Mouse (Mus musculus): ENCODE measurements around the gene Tspyl3. TPM values are rescaled to one million over a fixed set of nuclear protein-coding genes. Genes with fewer than 3 reads are reported as not detected.

Tspyl3 gene
- total RNA-seq, 2 experiments from 2014 or later, result 2.1 to 2.2 TPM

DNA sequence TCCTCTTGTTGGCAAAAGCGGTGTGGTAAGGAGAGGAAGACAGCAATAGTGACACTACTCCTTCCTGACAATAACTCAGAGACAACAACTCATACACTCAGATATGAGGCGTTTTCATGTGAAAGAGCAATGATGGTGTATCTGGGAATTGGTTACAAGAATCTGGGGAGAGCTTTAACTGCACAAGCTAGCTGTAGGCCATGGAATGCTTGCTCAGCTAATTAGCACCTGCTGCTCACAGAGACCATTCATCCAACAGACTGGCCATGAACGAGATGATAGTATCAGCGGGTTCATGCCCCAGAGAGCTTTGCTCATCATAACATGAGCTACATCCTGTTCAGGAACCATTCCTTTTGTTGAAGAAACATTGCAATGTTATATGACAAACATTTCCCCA, 12.0 kb upstream of the Tspyl3 start:
- intact Hi-C loops (cut with DNase I), result no loop called here
- no peak for DNase-seq

DNA sequence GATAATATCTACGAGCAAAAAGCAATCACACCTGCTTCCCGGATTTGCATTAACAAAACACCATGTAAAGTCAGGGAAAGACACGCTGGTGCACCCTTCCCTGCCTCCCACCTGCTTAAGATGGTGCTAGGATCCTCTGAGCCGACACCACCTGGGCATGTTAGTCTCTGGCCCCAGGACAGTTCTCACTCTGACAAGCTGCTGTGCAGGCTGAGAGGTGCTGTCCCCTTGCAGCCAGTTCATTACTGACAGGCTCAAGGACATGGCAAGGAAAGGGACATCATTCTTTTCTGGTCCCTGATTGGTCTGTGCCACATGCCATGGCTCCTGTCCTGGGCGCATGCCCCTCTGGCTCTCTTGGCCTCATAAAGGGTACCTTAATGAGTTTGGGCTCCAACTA, 3.3 kb upstream of the Tspyl3 start:
- peak in 1 of 2 experiments; percentile 24 for DNase-seq
- intact Hi-C loops (cut with DNase I), result no loop called here

DNA sequence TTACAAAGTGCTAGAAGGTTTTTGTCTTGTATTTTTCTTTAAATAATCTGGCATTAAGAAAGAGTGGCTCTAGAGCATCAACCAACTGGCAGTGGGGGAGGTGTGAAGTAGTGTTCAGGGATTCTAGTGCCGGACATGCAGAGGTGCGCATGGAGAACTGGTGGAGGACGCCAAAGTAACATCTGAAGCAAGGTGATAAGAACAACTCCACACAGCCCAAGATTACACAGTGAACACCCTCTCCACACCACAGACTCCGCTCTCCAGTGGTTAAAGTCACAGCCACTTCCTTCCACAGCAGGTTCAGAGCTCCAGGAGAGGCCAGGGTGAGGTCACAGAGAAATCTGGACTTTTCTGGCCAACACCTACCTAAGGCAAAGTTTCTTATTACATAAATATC, 2.7 kb upstream of the Tspyl3 start:
- intact Hi-C loops (cut with DNase I), result no loop called here
- DNase-seq, result no peak

DNA sequence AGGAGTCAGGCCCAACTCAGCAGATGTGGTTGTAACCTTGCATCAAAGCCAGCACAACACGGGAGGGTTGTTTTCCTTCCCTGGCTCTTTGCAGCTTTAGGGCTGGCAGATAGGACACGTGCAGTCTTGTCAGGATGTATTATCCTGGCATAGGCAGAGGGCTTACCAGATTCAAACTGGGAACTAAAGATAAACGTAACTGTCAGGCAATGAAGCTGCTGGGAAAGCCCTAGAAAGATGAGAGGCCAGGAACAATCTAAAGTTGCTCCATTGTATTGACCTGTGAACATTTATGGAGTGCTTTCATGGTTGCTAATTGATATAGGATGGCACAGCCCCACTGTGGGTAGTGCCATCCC, 333 bp upstream of the Tspyl3 start:
- intact Hi-C loops (cut with DNase I), result no loop called here
- DNase-seq, result no peak

DNA sequence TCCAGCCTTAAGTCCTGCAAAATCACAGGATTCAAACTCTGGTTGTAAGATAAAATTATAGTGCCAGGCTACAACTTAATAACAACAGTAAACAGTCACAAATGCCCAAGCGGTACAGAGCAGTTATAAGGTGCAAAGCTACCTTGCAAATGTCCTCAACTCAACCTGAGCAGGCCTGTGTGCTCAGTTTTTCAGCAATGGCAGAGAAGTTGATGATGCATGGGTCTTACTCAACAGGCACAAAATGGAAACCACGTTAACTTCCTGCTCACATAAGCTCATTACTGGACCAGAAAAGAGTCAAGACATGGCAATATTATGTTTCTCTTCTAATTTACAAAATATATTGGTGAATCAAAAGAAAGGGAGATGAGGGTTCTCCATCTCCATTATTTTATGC, 2.7 kb downstream of the Tspyl3 start:
- intact Hi-C loops (cut with DNase I), result no loop called here
- DNase-seq, result no peak

DNA sequence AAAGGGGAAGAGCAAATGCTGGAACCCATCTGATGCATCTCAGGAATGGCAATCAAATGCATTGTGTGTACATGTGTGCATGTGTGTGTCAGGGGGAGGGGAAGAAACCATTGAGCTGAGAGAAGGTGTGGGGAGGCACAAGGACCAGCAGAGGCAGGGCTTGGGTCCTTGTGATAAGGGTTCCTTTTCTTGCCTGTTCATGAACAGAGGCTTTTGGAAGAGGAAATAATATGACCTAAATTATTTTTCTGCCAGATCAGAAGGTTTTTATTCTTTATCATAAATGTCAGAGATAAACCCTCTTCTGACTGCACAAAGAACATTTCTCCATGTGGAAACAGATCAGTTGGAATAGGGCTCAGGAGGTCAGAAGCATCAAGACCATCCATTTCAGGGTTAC, 3.1 kb downstream of the Tspyl3 start:
- intact Hi-C loops (cut with DNase I), result no loop called here
- no peak for DNase-seq

DNA sequence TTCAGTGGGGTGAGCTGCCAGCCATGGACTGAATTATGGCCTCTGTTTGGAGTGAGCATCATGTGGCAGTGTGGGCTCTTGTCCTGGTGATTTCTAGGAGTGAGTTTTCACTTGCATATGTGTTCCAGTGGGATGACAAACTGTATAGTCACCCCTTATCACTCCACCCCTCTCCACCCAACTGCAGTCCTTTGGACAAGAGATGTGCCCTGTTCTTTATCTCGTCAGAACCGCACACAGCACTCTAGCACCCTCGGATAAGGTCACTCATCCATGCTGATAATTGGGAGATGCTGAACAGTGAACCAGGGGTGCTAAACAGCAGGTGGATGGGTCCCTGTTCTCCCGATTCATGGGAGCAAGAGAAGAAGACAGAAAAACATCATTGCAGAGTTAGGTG, 3.6 kb downstream of the Tspyl3 start:
- no peak for DNase-seq
- intact Hi-C loops (cut with DNase I), result no loop called here

DNA sequence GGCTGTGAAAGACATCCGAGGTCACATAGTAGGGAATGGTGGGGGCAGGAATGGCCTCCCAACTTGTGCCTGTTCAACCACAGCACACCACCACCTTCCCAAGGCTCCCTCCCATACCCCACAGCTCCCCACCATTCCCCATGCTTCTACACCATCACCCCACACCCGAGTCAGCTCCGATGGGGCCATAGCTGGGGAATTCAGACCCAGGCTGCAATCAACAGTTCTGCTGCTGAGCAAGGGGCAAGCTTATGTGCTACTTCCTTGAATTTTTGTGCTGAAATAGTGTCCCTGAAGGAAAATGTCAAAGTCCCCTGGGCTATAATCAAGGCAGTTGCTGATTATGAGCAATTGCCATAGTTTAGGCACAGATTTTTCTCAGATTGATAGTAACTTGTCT, 6.7 kb downstream of the Tspyl3 start:
- no peak for DNase-seq
- intact Hi-C loops (cut with DNase I), result no loop called here

DNA sequence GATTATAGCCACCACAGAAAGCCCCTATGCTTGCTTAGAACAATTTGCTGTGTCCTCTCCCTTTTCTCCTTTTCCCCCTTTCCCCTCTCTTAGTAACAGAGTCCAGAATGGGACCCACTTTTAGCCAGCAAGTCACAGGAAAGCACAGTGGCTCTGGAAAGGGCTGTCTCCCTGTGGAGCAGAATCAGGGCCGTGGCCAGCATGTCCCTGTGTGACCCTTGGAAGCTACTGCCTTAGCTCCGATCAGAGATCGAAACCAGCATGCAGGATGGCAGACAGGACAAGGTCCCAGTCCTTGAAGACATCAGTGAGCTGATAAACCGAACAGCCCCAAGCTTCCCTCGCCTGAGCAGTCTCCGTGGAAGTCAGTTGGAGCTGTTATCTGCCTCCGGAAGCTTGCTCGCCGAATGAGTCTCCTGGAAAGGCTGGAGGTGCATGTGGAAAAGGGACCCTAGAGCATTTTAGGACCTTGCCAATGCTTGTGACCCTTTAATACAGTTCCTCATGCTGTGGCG, 7.4 kb downstream of the Tspyl3 start:
- intact Hi-C loops (cut with DNase I), result no loop called here
- DNase-seq, result no peak

DNA sequence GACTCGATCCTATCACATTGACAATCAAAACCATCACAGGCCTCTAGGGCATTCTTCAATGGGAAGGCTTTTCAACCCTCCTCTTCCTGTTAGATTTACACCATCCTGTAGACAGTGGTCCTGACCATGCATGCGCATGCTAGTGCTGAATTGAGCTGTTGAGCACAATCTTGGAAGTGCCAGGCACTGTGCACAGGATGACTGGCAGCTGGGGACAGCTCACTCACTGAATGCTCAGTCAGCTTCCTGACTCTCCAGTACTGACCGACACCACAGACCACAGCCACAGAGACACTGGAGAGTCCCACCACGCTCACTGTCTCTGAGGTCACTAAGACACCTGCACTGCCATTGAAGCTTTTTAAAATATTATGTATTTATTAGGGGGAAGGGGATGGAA, 9.8 kb downstream of the Tspyl3 start:
- no peak for DNase-seq
- intact Hi-C loops (cut with DNase I), result no loop called here

DNA sequence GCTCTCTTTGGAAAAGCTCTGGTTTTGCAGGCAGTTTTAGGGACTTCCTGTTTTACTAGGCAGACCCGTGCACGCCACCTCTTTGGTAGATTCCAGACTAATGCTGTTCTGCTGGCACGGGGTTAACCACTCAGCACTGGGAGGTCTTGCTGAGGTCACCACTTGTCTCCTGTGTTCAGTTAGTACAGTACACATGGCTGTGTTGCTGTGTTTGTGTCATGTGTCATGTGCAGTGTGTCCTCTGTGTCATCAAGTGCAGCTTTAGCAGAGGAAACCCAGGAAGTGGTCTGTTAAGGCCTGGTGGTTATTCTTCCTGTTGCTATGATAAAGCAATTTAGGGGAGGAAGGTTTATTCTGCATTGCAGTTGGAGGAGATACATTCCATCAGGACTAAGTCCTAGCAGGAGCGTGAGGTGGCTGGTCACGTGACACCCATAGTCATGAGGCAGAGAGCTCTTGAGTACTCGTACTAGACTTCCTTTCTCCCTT, 10.4 kb downstream of the Tspyl3 start:
- intact Hi-C loops (cut with DNase I), result no loop called here
- peak in 1 of 2 experiments; percentile 11 for DNase-seq

DNA sequence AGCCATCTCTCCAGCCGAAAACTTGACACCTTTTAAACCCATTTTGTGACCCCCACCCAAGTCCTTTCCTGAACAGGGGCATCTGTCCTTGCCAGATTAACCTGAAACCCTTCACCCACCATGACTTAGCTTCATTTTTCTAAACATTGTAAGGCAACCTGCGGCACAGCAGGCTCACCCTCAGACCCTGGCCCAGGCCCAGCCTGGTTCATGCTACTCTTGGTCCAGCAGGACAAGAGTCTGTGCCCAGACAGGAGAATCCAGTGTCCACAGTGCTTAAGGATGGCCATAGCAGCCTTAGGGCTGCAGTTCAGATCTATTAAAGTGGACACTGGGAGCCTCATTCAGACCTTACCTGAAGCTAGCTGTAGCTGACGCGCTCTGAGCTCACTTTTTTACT, 11.9 kb downstream of the Tspyl3 start:
- no peak for DNase-seq

DNA sequence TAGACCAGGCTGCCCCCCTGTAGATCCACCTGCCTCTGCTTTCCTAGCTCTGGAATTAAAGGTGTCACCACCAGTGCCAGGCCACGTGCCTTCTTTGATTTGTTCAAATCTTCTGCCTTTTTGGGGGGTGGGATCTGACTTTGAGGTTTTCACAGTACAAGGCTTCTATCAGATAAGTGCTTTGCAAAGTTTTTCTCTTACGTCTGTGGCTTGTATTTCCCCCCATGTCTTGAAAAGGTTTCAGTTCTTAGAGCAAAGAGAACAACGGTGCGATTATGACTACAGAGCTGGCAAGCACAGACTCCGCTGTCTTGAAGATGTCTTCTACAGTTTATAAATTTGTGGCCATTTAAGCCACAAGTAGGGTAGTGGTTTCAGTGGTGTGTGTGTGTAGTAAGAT, 13.8 kb downstream of the Tspyl3 start:
- intact Hi-C loops (cut with DNase I), result no loop called here
- no peak for DNase-seq

More for the DNA sequence above, 11.9 kb downstream of the Tspyl3 start:
- intact Hi-C loops (cut with DNase I), result no loop called here

DNA sequence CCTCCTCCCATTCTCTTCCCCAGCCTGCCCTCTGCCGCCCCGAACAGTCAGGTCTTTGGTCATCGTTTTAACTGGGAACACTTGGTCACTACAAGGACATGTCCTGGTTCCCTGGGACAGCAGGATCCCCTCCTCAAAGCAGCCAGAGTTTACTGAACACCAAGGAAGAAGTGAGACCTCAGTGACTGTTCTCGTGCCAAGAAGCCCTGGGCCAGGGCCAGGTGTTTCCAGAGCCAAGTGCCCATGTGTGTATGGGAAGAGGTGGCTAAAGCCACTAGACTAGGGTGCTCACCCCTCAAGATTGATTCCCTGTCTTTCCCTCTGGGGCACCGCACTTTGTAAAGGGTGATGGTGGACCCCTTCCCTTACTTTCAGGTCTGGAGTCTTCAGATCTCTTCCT, 16.0 kb downstream of the Tspyl3 start:
- DNase-seq, result peak; percentile 16 to 27
- intact Hi-C loops (cut with DNase I), result no loop called here

DNA sequence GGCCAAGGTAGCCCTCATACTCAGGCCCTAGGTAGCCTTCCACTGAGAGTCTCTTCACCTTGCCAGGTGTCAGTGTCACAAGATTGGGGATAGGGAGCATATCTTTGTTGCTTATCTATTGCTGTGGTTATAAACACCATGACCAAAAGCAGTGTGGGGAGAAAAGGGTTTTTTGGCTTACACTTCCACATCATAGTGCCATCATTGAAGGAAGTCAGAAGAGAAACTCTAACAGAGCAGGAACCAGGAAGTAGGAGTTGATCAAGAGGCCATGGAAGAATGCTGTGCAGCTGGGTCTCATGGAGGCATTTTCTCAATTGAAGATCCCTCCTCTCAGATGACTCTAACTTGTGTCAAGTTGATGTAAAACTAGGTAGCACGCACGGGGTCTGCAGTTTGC, 17.1 kb downstream of the Tspyl3 start:
- DNase-seq, result no peak
- intact Hi-C loops (cut with DNase I), result no loop called here

DNA sequence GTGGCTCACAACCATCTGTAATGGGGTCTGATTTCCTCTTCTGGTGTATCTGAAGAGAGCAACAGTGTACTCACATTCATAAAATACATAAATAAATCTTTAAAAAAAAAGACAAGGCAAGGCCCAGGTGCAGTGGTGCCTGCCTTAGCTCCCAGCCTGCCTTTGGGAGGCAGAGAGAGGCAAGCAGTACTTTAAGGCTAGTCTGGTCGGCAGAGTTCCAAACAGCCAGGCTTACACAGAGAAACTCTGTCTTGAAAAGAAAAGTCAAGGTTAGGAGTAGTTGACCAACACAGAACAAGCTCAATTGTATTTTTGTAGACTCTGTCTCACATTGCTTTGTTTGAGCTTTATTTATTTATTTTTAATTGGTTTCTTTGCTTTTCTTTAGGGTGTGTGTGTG, 22.5 kb downstream of the Tspyl3 start:
- intact Hi-C loops (cut with DNase I), result no loop called here

DNA sequence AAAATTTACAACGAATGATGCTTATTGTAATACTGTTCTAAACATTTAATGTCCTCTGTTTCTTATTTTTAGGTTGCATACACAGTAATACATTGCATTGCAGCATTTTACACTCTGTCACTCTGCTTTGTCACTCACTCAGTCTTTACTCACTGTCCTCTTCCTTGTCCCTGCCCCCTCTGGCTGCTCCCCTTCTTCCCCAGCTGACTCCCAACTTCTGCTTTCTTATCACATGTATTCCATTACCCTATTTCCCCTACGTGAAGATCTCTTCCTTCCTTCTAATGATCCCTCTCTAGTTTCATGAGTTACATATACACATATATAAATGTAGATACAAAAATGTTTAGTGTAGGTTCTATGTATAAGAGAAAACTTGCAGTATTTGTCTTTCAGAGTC, 26.1 kb downstream of the Tspyl3 start:
- DNase-seq, result no peak
- intact Hi-C loops (cut with DNase I), result no loop called here

More for the DNA sequence above, 22.5 kb downstream of the Tspyl3 start:
- DNase-seq, result no peak

DNA sequence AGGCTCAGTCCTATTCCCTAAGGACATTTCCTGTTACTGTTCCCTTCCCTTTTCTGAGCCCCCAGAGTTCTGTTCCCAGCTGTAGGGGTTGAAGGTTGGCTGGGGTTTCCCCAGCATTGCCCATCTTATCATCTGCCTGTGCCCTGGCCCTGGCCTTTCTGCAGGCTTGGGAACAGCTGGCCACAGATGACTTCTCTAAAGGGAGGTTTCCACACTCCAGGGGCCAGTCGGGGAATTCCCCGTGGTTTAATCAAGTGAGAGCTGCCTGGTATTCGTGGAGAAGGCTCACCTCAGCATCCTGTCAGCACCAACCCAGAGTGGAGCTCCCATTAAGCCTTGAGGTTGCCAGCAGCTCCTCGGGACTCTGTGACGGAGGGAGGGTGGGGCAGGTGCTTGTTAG, 26.8 kb downstream of the Tspyl3 start:
- intact Hi-C loops (cut with DNase I), result no loop called here
- DNase-seq, result no peak

DNA sequence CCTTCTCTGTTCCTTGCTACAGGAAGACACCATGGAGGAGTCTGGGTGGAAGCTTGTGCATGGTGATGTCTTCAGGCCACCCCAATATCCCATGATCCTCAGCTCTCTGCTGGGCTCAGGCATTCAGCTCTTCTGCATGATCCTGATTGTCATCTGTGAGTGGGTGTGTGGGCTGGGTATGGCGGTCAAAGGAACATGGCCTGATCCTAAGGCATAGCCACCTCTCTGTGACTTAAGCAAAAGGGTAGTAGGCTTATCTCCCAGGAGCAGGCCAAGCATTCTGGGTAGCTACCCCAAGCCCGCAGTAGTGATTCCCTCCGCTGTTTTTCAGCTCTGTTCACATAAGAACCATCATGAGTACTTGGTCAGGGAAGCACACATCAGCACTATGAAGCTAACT, 31.0 kb downstream of the Tspyl3 start:
- no peak for DNase-seq
- intact Hi-C loops (cut with DNase I), result no loop called here

DNA sequence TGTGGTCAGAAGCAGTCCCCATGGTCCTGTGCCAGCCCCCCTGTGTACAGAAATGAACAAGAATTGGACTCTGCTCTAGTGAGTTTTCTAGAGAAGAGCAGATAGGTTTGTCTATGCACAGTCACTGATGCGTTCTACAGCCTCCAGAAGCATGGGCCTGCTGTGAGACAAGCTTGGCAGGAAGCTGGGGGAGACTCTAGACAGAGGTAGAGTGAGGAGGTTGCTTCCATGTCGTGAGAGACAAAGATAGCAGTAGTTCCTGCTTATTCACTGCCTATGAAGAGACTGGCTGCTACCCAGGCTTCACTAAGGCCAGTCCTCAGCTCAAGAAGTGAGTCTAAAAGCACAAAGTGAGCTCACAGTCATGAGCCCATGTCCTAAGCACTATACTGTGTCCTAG, 34.0 kb downstream of the Tspyl3 start:
- DNase-seq, result no peak

DNA sequence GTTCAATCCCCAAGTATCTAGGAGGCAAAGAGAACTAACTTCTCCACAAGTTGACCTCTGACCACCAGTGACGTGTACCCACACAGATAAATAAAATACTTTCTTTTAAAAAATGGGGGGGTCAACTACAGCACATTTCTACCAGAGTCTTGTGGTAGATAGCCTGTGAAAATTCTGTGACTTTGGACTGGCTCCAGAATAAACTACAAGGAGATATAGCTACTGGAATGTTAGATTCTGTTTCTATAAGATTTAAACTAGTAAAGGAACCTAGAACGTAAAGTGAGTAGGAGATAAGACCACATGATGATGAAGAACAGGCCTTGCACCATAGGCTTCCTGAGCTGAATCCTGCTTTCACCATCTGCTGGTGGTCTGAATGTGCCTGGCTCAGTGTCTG, 37.4 kb downstream of the Tspyl3 start:
- DNase-seq, result no peak
- intact Hi-C loops (cut with DNase I), result no loop called here

More for the DNA sequence above, 34.0 kb downstream of the Tspyl3 start:
- intact Hi-C loops (cut with DNase I), result no loop called here

DNA sequence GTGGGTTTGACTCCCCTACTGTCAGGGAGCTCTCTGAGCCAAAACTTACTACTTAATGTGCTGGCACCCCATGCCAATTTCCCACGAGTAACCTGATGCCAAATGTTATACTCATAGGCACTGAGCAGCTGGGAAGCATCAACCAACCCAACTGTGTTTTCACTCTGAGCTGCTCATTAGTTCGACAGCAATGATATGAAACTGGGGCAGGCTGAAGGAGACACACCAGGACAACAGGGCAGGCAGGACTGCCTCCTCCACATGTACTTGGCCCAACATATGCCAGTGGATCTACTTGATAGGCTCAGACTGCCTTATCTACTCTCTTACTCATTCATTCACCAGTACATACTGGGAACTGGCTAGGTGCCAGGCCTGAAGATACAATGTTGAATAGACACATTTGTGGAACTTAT, 39.1 kb downstream of the Tspyl3 start:
- intact Hi-C loops (cut with DNase I), result no loop called here
- peak; percentile 16 to 29 for DNase-seq

DNA sequence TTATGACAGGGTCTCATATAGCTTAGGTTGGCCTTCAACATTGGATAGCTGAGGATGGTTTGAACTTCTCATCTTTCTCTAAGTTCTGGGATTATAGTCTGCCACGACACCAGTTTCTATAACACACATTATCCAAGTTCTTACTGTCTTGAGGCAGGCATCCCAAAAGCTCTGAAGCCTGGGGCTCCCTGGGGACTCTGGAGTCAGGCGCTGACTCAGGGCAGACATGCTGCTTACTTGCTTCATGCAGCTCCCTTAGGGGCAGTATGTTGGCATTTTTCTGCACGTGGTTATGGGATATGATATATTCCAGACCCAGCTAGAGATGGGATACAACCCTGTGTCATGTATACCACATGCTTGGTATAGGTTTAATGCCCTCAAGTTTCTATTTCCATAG, 45.3 kb downstream of the Tspyl3 start:
- intact Hi-C loops (cut with DNase I), result no loop called here
- no peak for DNase-seq
